Mouse (Mus musculus) pancreas, adult 10 weeks (tissue): ENCODE data around the gene H2-Q1. TPM values are rescaled to one million over a fixed set of nuclear protein-coding genes. Genes with fewer than 3 reads are reported as not detected.

Source experiments
- polyA plus RNA-seq: library from polyadenylated mRNA; stranded (reverse); fragments of 350-450 nt; fragmentation: Illumina TruSeq; extraction: RNeasy Lipid Tissue Mini Kit (QIAGEN cat#74804); gene quantifications from one replicate; pipeline ENCODE4 v1.2.3, GENCODE M21; 2015; ENCODE audit warnings: low read depth, low replicate concordance; ENCODE audit not compliant: insufficient read depth

Gene H2-Q1
- polyA plus RNA-seq, result not detected

GRCm38 (mm10) chr17:35320327-35321081 lies at the start of gene H2-Q1:
H2-Q1 (plus strand) TSS chr17:35320405.

GRCm38 (mm10) chr17:35342071-35342671 lies 22.0 kb downstream of the H2-Q1 start, which contains the start of gene H2-Q2:
H2-Q2 (plus strand) TSS chr17:35342242.

Other genes starting within 250 kb of the H2-Q1 start
- gene Ly6g6e, start 243.5 kb upstream of the H2-Q1 start, polyA plus RNA-seq, result not detected
- gene Ly6g6d, start 242.3 kb upstream of the H2-Q1 start, polyA plus RNA-seq, result not detected
- not detected for gene Ly6g6f, start 234.8 kb upstream of the H2-Q1 start, polyA plus RNA-seq
- gene Abhd16a, start 231.1 kb upstream of the H2-Q1 start, polyA plus RNA-seq, result 25.5 TPM
- not detected for gene Ly6g5c, start 212.1 kb upstream of the H2-Q1 start, polyA plus RNA-seq
- not detected for gene Ly6g5b, start 205.0 kb upstream of the H2-Q1 start, polyA plus RNA-seq
- gene Gpank1, start 198.9 kb upstream of the H2-Q1 start, polyA plus RNA-seq, result 8.6 TPM
- 52.8 TPM for gene Csnk2b, start 198.4 kb upstream of the H2-Q1 start, polyA plus RNA-seq
- gene D17H6S53E, start 194.0 kb upstream of the H2-Q1 start, polyA plus RNA-seq, result 6.8 TPM
- gene Apom, start 188.4 kb upstream of the H2-Q1 start, polyA plus RNA-seq, result not detected
- gene Bag6, start 185.2 kb upstream of the H2-Q1 start, polyA plus RNA-seq, result 43.1 TPM
- gene Prrc2a, start 155.5 kb upstream of the H2-Q1 start, polyA plus RNA-seq, result 89.4 TPM
- 2.3 TPM for gene Aif1, start 144.3 kb upstream of the H2-Q1 start, polyA plus RNA-seq
- gene Lst1, start 132.0 kb upstream of the H2-Q1 start, polyA plus RNA-seq, result 5.7 TPM
- 1.00 TPM for gene Ltb, start 126.0 kb upstream of the H2-Q1 start, polyA plus RNA-seq
- 0.50 TPM for gene Tnf, start 118.4 kb upstream of the H2-Q1 start, polyA plus RNA-seq
- not detected for gene Lta, start 115.1 kb upstream of the H2-Q1 start, polyA plus RNA-seq
- not detected for gene Gm16181, start 99.6 kb upstream of the H2-Q1 start, polyA plus RNA-seq
- gene Atp6v1g2, start 86.7 kb upstream of the H2-Q1 start, polyA plus RNA-seq, result 2.8 TPM
- 4.1 TPM for gene Nfkbil1, start 84.6 kb upstream of the H2-Q1 start, polyA plus RNA-seq
- 92.0 TPM for gene Ddx39b, start 78.7 kb upstream of the H2-Q1 start, polyA plus RNA-seq
- 153 TPM for gene H2-D1, start 57.7 kb upstream of the H2-Q1 start, polyA plus RNA-seq
- gene H2-Q2, start 21.8 kb downstream of the H2-Q1 start, polyA plus RNA-seq, result 8.9 TPM
- gene H2-Q4, start 59.2 kb downstream of the H2-Q1 start, polyA plus RNA-seq, result 22.5 TPM
- gene H2-Q6, start 104.4 kb downstream of the H2-Q1 start, polyA plus RNA-seq, result 6.3 TPM
- 8.5 TPM for gene H2-Q7, start 118.8 kb downstream of the H2-Q1 start, polyA plus RNA-seq
- gene H2-Q10, start 149.7 kb downstream of the H2-Q1 start, polyA plus RNA-seq, result 0.96 TPM
- gene Pou5f1, start 185.6 kb downstream of the H2-Q1 start, polyA plus RNA-seq, result not detected
- 1.3 TPM for gene Tcf19, start 196.4 kb downstream of the H2-Q1 start, polyA plus RNA-seq
- gene Cchcr1, start 196.7 kb downstream of the H2-Q1 start, polyA plus RNA-seq, result 3.6 TPM
- gene Psors1c2, start 212.8 kb downstream of the H2-Q1 start, polyA plus RNA-seq, result not detected
- gene Cdsn, start 231.7 kb downstream of the H2-Q1 start, polyA plus RNA-seq, result not detected
- not detected for gene 2300002M23Rik, start 247.0 kb downstream of the H2-Q1 start, polyA plus RNA-seq